Mouse (Mus musculus) macrophage (primary cell): Measurements from ENCODE around the gene Vangl1. TPM values are rescaled to one million over a fixed set of nuclear protein-coding genes. Genes with fewer than 3 reads are reported as not detected.
"Not testable (repeated sequence)": the region's sequence is repeated elsewhere in the genome, so short reads cannot be mapped to it uniquely, and the experiment has no call there.

Source experiments
- H3K27ac ChIP-seq: fragments of 350-480 bp; formaldehyde crosslinking; 2 replicates; pipeline ENCODE4 v1.9.0; 2021
- H3K36me3 ChIP-seq: fragments of 350-480 bp; formaldehyde crosslinking; 2 replicates; pipeline ENCODE4 v1.9.0; 2021; ENCODE audit errors: inconsistent target
- H3K4me3 ChIP-seq: fragments of 350-480 bp; formaldehyde crosslinking; 2 replicates; pipeline ENCODE4 v1.9.0; 2021; ENCODE audit errors: inconsistent target
- H3K79me2 ChIP-seq: fragments of 350-480 bp; formaldehyde crosslinking; 2 replicates; pipeline ENCODE4 v1.9.0; 2021; ENCODE audit errors: inconsistent target
- WGBS: methylation state at CpG from one replicate; pipeline ENCODE4 v1.1.7; 2026; ENCODE audit warnings: inconsistent platforms; ENCODE audit not compliant: missing documents; 5-methylcytosine and 5-hydroxymethylcytosine counted together
- polyA plus RNA-seq: library from polyadenylated mRNA; stranded (reverse); fragments of 250-400 nt; gene quantifications from 3 replicates; pipeline ENCODE4 v1.2.4, GENCODE M21; 2018; ENCODE audit warnings: inconsistent platforms

Vangl1 gene
- polyA plus RNA-seq, 1 experiment from 2014 or later: 0.65 TPM

DNA sequence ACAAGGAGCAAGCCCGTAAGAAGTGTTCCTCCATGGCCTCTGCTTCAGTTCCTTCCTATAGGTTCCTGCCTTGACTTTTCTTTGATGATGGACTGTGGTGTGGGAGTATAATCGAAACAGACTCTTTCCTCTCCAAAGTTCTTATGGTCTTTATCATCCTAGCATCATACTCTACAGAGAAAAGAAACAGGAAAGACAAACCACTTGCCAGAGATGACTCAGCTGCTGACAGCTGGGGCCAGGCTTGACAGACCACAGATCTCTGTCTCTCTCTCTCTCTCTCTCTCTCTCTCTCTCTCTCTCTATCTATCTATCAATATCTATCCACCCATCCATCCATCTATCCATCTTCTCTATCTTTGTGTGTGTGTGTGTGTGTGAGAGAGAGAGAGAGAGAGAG is 6.8 kb upstream of the Vangl1 start:
- no peaks in the 10 kb centered on the region for H3K36me3 ChIP-seq
- WGBS: 51% methylated on average over 2 of the region's 2 CpGs
- H3K4me3 ChIP-seq: no peak overlapping the region
- no peak overlapping the region for H3K27ac ChIP-seq
- H3K79me2 ChIP-seq: no peaks in the 10 kb centered on the region

DNA sequence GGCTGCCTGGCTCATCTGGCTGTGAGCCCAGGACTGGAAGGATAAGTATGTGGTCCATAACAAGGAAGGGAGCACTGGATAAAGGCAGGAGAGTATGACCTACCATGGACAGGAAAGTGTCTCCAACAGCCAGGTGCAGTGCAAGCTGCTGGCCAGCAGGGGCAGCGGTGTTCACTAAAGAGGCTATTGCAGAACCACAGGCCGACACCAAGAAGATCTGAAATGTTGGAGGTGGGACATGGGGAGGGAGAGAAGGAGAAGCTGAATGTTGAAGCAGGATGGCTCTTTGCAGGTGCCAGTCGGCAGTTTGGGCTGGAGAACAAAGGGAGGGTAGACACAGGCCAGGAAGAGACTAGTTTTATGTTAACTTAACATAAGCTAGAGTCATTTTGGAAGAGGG is 6.3 kb upstream of the Vangl1 start:
- H3K36me3 ChIP-seq: no peaks in the 10 kb centered on the region
- no peak overlapping the region for H3K4me3 ChIP-seq
- H3K27ac ChIP-seq: no peak overlapping the region
- 84% methylated on average over 3 of the region's 3 CpGs for WGBS
- H3K79me2 ChIP-seq: no peaks in the 10 kb centered on the region

DNA sequence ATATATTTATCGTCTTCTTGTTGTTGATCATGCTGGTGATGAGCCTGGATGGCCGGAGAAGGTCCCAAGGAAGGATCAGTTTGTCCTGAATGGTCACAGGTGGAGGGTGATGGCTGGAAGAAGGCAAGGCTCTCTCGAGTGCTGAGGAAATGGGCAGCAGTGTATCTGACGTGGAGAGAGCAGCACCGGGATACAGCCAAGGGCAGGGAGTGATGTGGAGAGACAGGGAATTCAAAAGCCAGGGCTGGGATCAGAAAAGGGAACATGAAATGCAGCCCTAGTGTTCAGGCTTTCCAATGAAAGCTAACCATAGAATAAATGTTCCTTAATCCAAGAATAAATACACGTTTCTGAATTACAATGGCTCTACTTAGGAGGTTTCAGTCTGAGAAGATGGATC is 4.4 kb upstream of the Vangl1 start:
- no peaks in the 10 kb centered on the region for H3K79me2 ChIP-seq
- H3K4me3 ChIP-seq: no peak overlapping the region
- WGBS: 87% methylated on average over 6 of the region's 6 CpGs
- H3K36me3 ChIP-seq: no peaks in the 10 kb centered on the region
- H3K27ac ChIP-seq: no peak overlapping the region

DNA sequence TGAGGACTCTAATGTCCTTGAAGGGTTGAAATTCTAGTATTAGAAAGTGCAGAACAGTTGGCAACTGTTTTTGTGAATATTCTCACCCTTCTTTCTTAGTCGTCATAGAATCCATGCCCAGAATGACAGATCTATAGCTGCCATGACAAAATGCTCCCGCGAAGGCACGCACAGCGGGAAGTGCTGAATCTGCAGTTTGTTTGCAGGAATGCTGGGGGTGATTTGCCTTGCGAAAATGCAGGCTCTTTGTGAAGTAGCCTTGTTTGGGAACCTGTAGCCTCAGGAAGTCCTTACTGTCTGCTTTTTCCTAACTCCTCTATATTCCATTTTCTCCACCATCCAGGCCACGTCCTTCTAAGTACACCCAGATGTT is 951 bp upstream of the Vangl1 start:
- WGBS: 26% methylated on average over 7 of the region's 7 CpGs
- H3K36me3 ChIP-seq: no peaks in the 10 kb centered on the region
- H3K4me3 ChIP-seq: no peak overlapping the region
- no peak overlapping the region for H3K27ac ChIP-seq
- no peaks in the 10 kb centered on the region for H3K79me2 ChIP-seq

DNA sequence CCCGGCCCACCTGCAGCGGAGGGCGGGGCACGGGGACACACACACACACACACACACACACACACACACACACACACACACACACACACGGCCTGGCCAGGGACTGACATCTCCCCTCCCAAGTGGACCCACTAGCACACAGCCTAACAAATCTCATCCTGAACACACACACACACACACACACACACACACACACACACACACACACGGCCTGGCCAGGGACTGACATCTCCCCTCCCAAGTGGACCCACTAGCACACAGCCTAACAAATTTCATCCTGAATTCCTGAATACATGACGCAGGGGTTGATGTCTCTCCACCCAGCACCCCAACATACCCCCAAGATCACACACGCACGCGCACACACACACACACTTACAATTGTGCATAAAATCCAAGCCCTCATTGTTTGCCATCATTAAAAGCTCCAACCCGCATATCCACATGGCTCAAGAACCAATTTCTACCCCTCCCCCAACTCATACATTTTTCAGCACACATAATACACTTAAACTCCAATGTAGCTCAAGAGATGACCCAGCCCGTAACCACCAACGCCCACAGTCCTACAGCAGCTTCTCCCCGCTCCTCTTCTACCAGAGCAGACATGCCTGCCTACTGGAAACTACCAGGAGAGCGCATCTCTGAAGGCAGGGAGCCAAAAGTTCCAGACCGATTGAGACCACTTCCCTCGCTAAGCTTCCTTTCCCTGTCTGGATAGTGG is 403 bp upstream of the Vangl1 start:
- WGBS: 17% methylated on average over 12 of the region's 17 CpGs
- H3K27ac ChIP-seq, H3K36me3 ChIP-seq, H3K79me2 ChIP-seq, H3K4me3 ChIP-seq: not testable (repeated sequence)

DNA sequence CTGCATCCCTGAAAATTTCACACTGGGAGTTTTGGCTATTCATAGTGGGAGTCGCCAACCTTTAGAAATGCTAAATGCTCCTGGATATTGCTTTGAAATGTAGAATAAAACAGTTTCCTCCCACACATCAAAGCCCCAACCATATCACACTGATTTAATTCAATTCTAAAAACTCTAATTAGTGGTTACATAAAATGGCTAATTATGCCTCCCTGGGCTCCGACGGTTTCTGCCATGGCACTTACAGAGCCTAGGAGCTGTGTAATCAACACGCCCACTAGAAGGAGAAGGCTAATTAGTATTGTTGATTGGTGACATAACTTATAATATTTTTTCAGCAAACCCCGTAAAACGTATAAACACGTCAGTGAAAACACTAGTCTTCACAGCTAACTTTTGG is 1.4 kb downstream of the Vangl1 start:
- H3K27ac ChIP-seq: no peak overlapping the region
- H3K79me2 ChIP-seq: no peaks in the 10 kb centered on the region
- 32% methylated on average over 4 of the region's 7 CpGs for WGBS
- H3K36me3 ChIP-seq: no peaks in the 10 kb centered on the region
- H3K4me3 ChIP-seq: no peak overlapping the region

DNA sequence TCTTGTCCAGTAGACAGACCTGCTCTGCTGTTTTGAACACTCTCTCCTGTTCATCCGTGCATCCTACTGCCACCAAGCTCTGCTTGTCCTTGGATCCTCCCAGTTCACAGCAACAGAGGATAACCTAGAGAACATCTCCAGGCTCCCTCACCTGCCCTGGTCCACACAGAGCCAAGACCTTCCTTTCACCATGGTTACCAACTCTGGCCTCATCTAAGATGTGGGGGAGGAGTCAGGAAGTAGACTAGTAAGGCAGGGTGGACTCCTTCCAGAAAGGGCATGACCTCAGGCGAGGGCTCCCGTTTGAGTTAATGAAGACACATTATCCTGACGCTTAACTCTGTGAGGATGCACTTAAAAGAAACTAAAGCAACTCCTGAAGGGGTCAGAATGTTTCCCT is 4.5 kb downstream of the Vangl1 start:
- Histone ChIP-seq H3K27ac (no peak overlapping the region), H3K79me2 (no peaks in the 10 kb centered on the region), H3K36me3 (no peaks in the 10 kb centered on the region), H3K4me3 (no peak overlapping the region)
- 76% methylated on average over 4 of the region's 4 CpGs for WGBS

DNA sequence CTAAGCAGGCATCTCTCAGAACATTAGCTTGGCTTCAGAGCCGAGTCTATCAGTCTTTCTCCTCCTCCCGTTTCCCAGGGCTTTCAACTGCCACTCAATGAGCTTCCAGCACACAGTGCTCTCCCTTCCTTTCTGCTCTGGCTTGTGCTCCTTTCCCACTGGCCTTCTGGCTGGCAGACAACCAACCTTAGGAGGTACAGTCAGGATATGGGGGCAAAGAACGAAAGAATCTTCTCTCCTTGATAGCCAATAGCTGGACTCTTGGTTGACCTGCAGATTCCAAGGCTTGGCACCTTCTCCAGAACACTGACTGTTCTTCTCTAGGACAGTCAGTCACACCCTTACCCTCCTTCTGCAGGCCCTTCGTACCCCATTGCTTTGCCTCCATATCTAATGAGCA is 5.3 kb downstream of the Vangl1 start:
- no peaks in the 10 kb centered on the region for H3K36me3 ChIP-seq
- H3K79me2 ChIP-seq: no peaks in the 10 kb centered on the region
- 92% methylated on average over 4 of the region's 4 CpGs for WGBS
- H3K4me3 ChIP-seq: no peak overlapping the region
- H3K27ac ChIP-seq: no peak overlapping the region

DNA sequence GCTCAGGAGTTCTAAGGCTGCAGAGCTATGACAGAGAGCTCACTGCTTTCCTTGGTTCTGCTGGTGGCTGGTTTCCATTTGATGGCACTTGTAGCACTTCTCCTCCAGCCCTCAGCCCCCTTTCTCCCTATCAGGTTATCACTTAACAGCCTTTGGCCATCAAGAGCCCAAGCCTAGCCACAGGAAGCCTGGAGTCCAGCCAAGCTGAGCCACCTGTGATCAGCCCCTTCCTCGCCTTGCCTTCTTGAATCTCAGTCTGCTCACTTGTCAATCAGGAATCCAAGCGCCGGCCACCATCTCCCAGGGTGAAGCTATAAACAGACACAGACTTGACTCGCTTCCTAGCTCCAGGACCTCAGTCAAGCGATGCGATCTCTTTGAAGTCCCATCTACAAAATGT is 6.0 kb downstream of the Vangl1 start:
- Histone ChIP-seq H3K79me2 (no peaks in the 10 kb centered on the region), H3K4me3 (no peak overlapping the region), H3K27ac (no peak overlapping the region), H3K36me3 (no peaks in the 10 kb centered on the region)
- WGBS: 87% methylated on average over 6 of the region's 6 CpGs

DNA sequence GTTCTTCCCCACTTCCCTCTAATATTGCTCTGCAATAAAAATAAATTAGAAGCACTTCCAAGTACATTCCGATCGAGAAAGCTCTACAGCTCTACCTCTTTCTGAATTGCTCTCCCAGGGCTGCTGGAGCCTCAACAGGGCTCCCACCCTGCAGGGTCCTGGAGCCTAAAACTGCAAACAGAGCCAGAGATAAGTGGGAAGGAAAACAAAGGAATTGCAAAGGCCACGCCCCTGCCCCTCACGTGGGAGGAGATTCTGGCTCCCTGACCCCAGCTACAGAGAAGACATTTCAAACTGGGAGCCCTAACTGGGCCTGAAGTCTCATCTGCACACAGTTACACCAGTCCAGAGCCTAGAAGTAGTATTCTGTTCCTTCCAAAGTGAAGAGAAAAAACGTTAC is 6.7 kb downstream of the Vangl1 start:
- Histone ChIP-seq H3K79me2 (no peaks in the 10 kb centered on the region), H3K4me3 (no peak overlapping the region), H3K36me3 (no peaks in the 10 kb centered on the region), H3K27ac (no peak overlapping the region)
- 79% methylated on average over 5 of the region's 5 CpGs for WGBS

DNA sequence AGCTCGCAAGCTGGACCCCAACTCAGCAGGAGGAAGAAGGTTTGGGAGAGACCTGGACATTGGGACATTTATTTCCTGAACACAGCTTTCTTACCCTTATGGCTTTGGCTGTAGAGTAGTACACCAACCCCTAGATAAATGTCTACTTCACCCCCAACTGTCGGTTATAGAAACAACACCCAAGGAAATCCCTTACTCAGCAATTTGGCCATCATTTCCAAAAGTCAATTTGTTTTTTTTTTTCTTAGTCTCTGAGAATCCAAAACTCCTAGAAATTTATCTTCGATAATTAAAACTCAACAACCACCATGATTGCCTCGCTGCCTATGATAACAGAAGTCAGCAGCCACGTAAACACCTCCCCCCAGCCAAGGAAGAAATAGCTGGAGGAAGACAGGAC is 7.3 kb downstream of the Vangl1 start:
- Histone ChIP-seq H3K27ac (no peak overlapping the region), H3K36me3 (no peaks in the 10 kb centered on the region), H3K79me2 (no peaks in the 10 kb centered on the region), H3K4me3 (no peak overlapping the region)
- WGBS: 98% methylated on average over 5 of the region's 5 CpGs

DNA sequence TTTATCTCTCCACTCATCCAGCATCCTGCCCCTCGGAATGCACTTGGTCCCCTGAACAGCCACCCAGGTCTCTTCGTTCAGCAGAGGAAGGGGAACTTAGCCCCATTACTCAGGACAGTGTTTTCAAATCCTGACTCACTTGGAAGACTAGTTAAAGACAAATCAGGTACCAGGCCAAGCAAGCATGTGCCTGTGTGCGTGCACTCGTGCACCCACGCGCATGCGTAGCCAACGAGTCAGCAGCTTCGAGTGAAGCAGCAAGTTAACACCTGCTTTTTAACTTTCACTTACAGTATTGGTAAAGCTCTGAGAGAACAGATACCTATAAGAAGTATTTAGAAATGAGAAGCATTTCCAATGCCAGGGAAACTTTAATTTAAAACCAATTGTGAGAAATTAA is 8.3 kb downstream of the Vangl1 start:
- no peak overlapping the region for H3K4me3 ChIP-seq
- no peaks in the 10 kb centered on the region for H3K79me2 ChIP-seq
- no peaks in the 10 kb centered on the region for H3K36me3 ChIP-seq
- 98% methylated on average over 9 of the region's 9 CpGs for WGBS
- H3K27ac ChIP-seq: no peak overlapping the region

DNA sequence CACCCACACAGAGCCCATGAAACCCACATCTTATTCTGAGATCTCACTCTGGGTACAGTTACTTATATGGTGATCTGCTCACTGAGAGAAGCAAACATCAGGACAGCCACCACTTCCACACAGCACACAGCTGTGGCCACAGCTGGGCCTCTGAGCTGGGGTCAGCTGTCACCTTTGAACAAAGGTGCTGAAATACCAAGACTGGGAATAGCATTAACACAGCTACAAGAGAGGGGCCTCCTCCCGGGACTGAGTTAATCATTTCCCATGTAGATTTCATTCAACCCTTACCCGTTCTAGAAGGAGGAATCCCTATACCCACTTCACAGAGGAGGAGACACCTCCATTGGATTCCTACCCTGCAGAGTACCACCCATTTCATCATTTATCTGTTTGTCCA is 8.7 kb downstream of the Vangl1 start:
- Histone ChIP-seq H3K27ac (no peak overlapping the region), H3K4me3 (no peak overlapping the region), H3K36me3 (no peaks in the 10 kb centered on the region), H3K79me2 (no peaks in the 10 kb centered on the region)
- WGBS: 73% methylated on average over 2 of the region's 2 CpGs

DNA sequence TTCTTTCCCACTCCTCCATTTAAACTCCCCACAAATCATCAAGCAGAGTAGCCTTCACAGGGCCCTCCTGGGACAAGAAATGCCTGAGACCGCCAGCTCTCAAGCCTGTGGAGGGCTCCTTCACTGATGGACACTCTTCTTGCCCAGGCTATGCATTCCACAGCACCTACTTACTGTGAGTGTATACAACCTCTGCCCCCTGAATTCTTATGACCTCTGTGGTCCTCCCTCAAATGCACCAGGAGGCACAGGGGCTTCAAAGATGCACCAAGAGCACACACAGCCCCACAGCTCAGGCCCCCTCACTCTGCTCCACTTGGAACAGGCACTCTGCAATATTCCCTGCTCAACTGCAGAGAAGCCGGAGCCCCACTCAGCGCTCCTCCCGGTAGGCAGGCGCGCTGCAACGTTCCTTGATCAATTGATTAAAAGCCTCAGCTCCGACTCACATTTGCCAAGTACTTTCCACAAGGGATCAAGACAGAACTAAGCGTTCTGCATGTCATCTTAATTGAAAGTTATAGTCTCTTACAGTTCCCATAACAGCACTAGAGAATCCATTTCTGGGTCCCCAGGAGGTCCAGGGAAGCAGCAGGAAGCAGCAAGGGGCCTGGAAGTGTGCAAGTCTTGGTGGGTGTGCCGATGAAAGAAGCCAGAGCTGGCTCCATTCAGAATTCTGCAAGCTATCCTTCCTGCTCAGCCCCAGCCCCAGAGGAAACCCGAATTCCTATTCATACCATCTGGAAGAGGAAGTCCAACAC is 10.0 kb downstream of the Vangl1 start:
- H3K79me2 ChIP-seq: no peaks in the 10 kb centered on the region
- H3K27ac ChIP-seq: no peak overlapping the region
- H3K4me3 ChIP-seq: no peak overlapping the region
- H3K36me3 ChIP-seq: no peaks in the 10 kb centered on the region
- WGBS: 22% methylated on average over 11 of the region's 11 CpGs

DNA sequence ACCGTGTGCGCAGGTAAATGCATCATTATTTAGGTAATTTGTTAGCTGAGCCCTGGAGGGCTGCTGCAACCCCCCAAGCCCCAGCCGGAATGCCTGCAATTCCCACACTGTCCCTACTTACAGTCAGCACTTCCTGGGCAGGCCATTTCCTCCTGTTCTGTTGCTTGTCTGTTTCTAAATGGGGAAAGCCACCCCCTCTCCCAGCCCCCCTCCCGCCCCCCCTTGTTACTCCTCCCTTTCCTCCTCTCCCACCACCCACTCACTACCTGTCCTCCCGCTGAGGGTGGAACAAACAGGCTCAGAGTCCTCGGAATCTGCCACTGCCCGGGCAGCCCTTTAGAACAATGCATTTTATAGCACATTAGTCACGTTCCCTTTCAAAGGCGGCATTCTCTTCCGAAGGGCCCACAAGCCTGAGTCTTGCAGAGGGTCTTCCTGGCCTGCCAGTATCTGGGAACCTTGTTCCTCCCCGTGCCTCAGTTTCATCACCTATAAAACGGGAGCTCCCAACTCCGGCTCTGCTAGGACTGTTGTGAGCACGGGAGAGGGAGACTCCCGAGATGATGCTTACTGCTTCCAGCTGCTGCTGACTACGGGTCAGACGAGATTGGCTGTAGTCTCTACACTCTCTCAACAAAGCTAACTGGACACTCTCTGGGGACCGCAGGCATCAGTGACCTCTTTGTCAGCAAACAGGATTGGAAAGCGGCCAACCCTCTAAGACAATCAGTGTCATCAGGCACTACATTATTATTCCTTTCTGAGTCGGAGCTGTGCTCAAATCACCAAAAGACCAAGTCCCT is 10.8 kb downstream of the Vangl1 start:
- Histone ChIP-seq H3K79me2 (no peaks in the 10 kb centered on the region), H3K27ac (no peak overlapping the region), H3K36me3 (no peaks in the 10 kb centered on the region), H3K4me3 (no peak overlapping the region)
- 22% methylated on average over 19 of the region's 20 CpGs for WGBS
